ENCODE assay signal across 7 mouse cellular contexts in the genomic region with DNA sequence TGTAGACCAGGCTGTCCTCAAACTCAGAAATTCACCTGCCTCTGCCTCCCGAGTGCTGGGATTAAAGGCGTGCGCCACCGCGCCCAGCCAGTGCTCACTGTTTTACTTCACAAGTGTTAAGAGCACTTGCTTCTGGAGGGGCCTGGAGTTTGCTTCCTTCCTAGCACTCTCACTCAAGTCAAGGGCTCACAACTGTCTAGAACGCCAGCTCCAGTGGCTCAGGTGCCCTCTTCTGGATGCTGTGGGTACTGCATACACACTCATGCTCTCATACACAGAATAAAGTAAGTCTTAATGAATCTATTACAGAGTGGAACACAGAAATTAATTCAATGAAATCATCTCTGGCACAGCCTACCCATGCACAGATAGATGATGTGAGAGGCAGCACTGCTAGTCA. TPM values are rescaled to one million over a fixed set of nuclear protein-coding genes. Genes with fewer than 3 reads are reported as not detected.
DNase-seq lines count a peak whose midpoint lies in the region; ATAC-seq and TF ChIP-seq lines count a peak whose summit lies in the region.

No protein-coding gene starts in this region.

- intact Hi-C loops in gastrocnemius, adult 2 months (cut with DNase I): loop anchor here (2.0 kb wide), 1 partner anchor 67 kb away; a partner anchor contains a TSS
- intact Hi-C loops in left cerebral cortex, postnatal 14 days (cut with DNase I): loop anchor here (2.0 kb wide), 1 partner anchor 67 kb away; a partner anchor contains a TSS

- WGBS in intestine, embryonic 16.5 days: 62% methylated on average over 6 of the region's 6 CpGs
- WGBS in midbrain, embryonic 12.5 days: 55% methylated on average over 6 of the region's 6 CpGs
- 57% methylated on average over 6 of the region's 6 CpGs for WGBS in small intestine, adult 2 months

- no peaks in the 10 kb centered on the region for H3K36me3 ChIP-seq in intestine, embryonic 16.5 days (ENCODE audit: control insufficient read depth, insufficient read depth, low read length)
- peaks cover 8% of the 10 kb centered on the region for H3K36me3 ChIP-seq in midbrain, embryonic 12.5 days
- H3K36me3 ChIP-seq in small intestine, adult 2 months (ENCODE audit: control insufficient read depth, insufficient read depth, low read length): no peaks in the 10 kb centered on the region

- no peaks in the 10 kb centered on the region for H3K4me1 ChIP-seq in intestine, embryonic 16.5 days (ENCODE audit: control insufficient read depth, insufficient read depth, low read length)
- no peaks in the 10 kb centered on the region for H3K4me1 ChIP-seq in midbrain, embryonic 12.5 days
- no peaks in the 10 kb centered on the region for H3K4me1 ChIP-seq in small intestine, adult 2 months (ENCODE audit: control insufficient read depth, insufficient read depth, insufficient read length, low read length)

- peak; percentile 91 for TF ChIP-seq CTCF in gastrocnemius, adult 2 months (IDR thresholded peaks at IDR 0.05)
- peak; percentile 65; the same call in 1 of the 2 replicates for TF ChIP-seq CTCF in small intestine, adult 2 months (IDR thresholded peaks at IDR 0.05; ENCODE audit: extremely low read depth, insufficient read length, insufficient replicate concordance, low read depth, low read length)

- no peak overlapping the region for H3K4me3 ChIP-seq in gastrocnemius, adult 2 months
- no peak overlapping the region for H3K4me3 ChIP-seq in intestine, embryonic 16.5 days (ENCODE audit: low read length)
- no peak overlapping the region for H3K4me3 ChIP-seq in midbrain, embryonic 12.5 days
- no peak overlapping the region for H3K4me3 ChIP-seq in small intestine, adult 2 months (ENCODE audit: low read depth, low read length)

- no peak for TF ChIP-seq POLR2A in small intestine, adult 2 months (IDR thresholded peaks at IDR 0.05; ENCODE audit: low read depth, low read length)

- no peaks in the 10 kb centered on the region for H3K27me3 ChIP-seq in intestine, embryonic 16.5 days (replicated peaks; ENCODE audit: control insufficient read depth, insufficient read depth, low read length)
- no peaks in the 10 kb centered on the region for H3K27me3 ChIP-seq in midbrain, embryonic 12.5 days
- no peaks in the 10 kb centered on the region for H3K27me3 ChIP-seq in small intestine, adult 2 months (ENCODE audit: control insufficient read depth, insufficient read depth, low read length)

- no peaks in the 10 kb centered on the region for H3K9me3 ChIP-seq in intestine, embryonic 16.5 days (ENCODE audit: control insufficient read depth, low read length)
- H3K9me3 ChIP-seq in midbrain, embryonic 12.5 days: no peaks in the 10 kb centered on the region

- peak; percentile 53 for ATAC-seq in intestine, embryonic 16.5 days
- ATAC-seq in midbrain, embryonic 12.5 days (ENCODE audit: low FRiP score, low read depth): peak; percentile 47; the same call in 1 of the 2 replicates

- no peak overlapping the region for H3K9ac ChIP-seq in intestine, embryonic 16.5 days (ENCODE audit: low read depth, low read length)
- H3K9ac ChIP-seq in midbrain, embryonic 12.5 days (replicated peaks): no peak overlapping the region

- DNase-seq in WW6 (ENCODE audit: low read depth, low spot score): peak; percentile 59
- peak; percentile 73 to 85 for DNase-seq in cerebellum, postnatal 25 days
- peak; percentile 69 for DNase-seq in gastrocnemius, adult 2 months
- DNase-seq in left cerebral cortex, postnatal 14 days (ENCODE audit: low spot score in 2 of 2): peak; percentile 86 to 89

- H3K4me2 ChIP-seq in intestine, embryonic 16.5 days (ENCODE audit: low read depth, low read length): no peak overlapping the region
- H3K4me2 ChIP-seq in midbrain, embryonic 12.5 days (replicated peaks): no peak overlapping the region

- H3K27ac ChIP-seq in gastrocnemius, adult 2 months: no peak overlapping the region
- H3K27ac ChIP-seq in intestine, embryonic 16.5 days (ENCODE audit: low read length): no peak overlapping the region
- H3K27ac ChIP-seq in midbrain, embryonic 12.5 days (replicated peaks): no peak overlapping the region
- H3K27ac ChIP-seq in small intestine, adult 2 months (ENCODE audit: insufficient read depth, low read depth, low read length): no peak overlapping the region

RNA-seq across cellular contexts. Expression of a gene that starts 44.8 kb away (rescaled TPM):
- not detected for total RNA-seq in gastrocnemius, adult 2 months (2021)
- not detected in 2 replicates for polyA plus RNA-seq in intestine, embryonic 16.5 days (2015; fragmentation: Nextera tagmentation; extraction: Ambion mirVana)
- total RNA-seq in left cerebral cortex, postnatal 14 days (2021): under 1 TPM; 0.34 to 0.51 TPM
- not detected in 2 replicates for polyA plus RNA-seq in midbrain, embryonic 12.5 days (2016; fragmentation: Nextera tagmentation; extraction: Ambion mirVana)
- polyA plus RNA-seq in small intestine, adult 2 months (2012; rRNA removed): not detected in 2 replicates
